Mouse (Mus musculus) E14TG2a.4 (cell line): ENCODE data around the gene Mmel1.

Source experiments
- CTCF ChIP-seq: conservative IDR thresholded peaks from 2 replicates; pipeline ENCODE4 v1.5.1; 2014; ENCODE audit warnings: low read length
- POU5F1 ChIP-seq: IDR thresholded peaks from 2 replicates; pipeline ENCODE4 v1.6.1; 2014; ENCODE audit warnings: low read length, borderline replicate concordance

DNA sequence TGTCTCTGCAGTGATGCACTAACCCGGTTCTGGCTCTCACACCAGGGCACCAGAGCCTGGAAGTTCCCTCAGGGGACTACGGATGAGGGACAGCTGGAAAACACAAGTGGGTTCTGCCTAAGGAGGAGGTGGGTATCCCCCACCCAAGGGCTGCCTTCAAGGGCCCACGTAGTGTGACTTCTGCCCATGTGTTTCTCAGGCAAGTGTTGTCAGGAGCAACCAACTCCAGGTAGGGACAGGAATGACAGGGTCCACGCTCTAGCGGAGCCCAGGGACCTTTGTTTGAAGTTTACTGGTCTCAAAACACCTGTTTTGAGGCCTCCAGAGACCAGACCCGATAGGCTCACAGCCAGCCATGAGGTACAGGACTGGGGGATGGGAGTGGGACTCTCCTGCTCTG is 3.8 kb downstream of the Mmel1 start:
- TF ChIP-seq CTCF, result no peak
- TF ChIP-seq POU5F1, result no peak
